15 mouse cellular contexts compared by ENCODE assay signal in the genomic region with DNA sequence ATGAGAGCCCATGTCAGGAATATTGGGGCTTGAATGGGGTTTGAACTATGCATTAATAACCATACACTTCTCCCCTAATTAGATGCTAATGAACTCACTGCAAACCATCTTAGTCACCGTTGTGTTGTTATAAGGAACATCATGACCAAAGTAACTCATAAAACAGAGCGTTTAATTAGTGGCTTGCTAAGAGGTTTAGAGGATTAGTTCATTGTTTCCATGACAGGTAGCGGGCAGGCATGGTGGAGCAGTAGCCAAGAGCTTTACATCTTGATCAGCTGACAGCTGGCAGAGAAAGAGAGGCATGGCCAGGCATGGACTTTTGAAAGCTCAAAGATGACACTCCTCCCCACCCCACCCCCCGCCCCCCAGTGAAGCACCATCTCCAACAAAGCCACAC. TPM values are rescaled to one million over a fixed set of nuclear protein-coding genes. Genes with fewer than 3 reads are reported as not detected.
DNase-seq lines count a peak whose midpoint lies in the region; TF ChIP-seq lines count a peak whose summit lies in the region.
"Had no signal": no experiment of that assay in that cellular context is flagged by ENCODE, and none has a peak within 500 bp of the region (broad histone marks: within the 10 kb centered on the region; RNA-seq: fewer than 3 reads in every experiment).

No protein-coding gene starts in this region.

- no peak for TF ChIP-seq POLR2A in brain, embryonic 14.5 days (IDR thresholded peaks at IDR 0.05; ENCODE audit: borderline replicate concordance, extremely low read depth, insufficient read depth, insufficient read length, poor library complexity, severe bottlenecking)

- TF ChIP-seq CTCF in brain, embryonic 14.5 days (IDR thresholded peaks at IDR 0.05; ENCODE audit: borderline replicate concordance, extremely low read depth, insufficient read depth, insufficient read length) = no peak

- peak; percentile 57 for DNase-seq in retina, postnatal 1 day
- no peak for DNase-seq in retina, embryonic 14.5 days (ENCODE audit: low spot score)
- DNase-seq in brain, embryonic 14.5 days (ENCODE audit: low read depth) = peak; percentile 56
- DNase-seq in gastrocnemius, postnatal 10 days = no peak
- DNase-seq: adrenal gland, adult 2 months; adrenal gland, adult 8-10 months; adrenal gland, postnatal 10 days; adrenal gland, postnatal 14 days; adrenal gland, postnatal 25 days; adrenal gland, postnatal 36 days; B cell, adult 2 months; cerebellum, adult 11 months; cerebellum, adult 11-12 months; cerebellum, adult 18-20 months; cerebellum, adult 2 months had no signal

RNA-seq across cellular contexts. Expression of a gene that starts 15.1 kb away (rescaled TPM):
- polyA plus RNA-seq in brain, embryonic 14.5 days (2012; rRNA removed) = 32.2 and 34.2 TPM in 2 replicates
- 10 to 100 TPM; 81.3 to 91.6 TPM for total RNA-seq in gastrocnemius, postnatal 10 days (2021)

RNA-seq across cellular contexts. Expression of a gene that starts 58.3 kb away (rescaled TPM):
- 53.1 and 65.7 TPM in 2 replicates for polyA plus RNA-seq in brain, embryonic 14.5 days (2012; rRNA removed)
- 10 to 100 TPM; 63.9 to 66.6 TPM for total RNA-seq in gastrocnemius, postnatal 10 days (2021)

Comparison
In these comparisons a context has a peak if more than half of its experiments do, and no peak if none do; other contexts are left out.
1. DNase-seq: peak in retina, postnatal 1 day (single experiment) and brain, embryonic 14.5 days (single experiment); none in retina, embryonic 14.5 days (single experiment) and gastrocnemius, postnatal 10 days (single experiment).